Comparison of ENCODE assay signal across 8 mouse cellular contexts in genomic region chr5:34168950-34169891, GRCm38 (mm10). TPM values are rescaled to one million over a fixed set of nuclear protein-coding genes. Genes with fewer than 3 reads are reported as not detected.
DNase-seq lines count a peak whose midpoint lies in the region; ATAC-seq lines count a peak whose summit lies in the region.

Gene Poln, minus strand, starts transcription at chr5:34169448.
Gene Haus3, minus strand, starts transcription at chr5:34169527.

- peak within 1 kb of the TSS; percentile 73 for H3K4me2 ChIP-seq in intestine, embryonic 14.5 days (ENCODE audit: low read length)

- peak; percentile 90 to 94 for DNase-seq in adrenal gland, adult 18-20 months (ENCODE audit: low spot score in 2 of 2)
- DNase-seq in embryo, embryonic 11 days = peak; percentile 99
- DNase-seq in gastrocnemius, postnatal 25 days = peak; percentile 99
- DNase-seq in intestine, embryonic 14.5 days (ENCODE audit: low spot score) = peak; percentile 96
- DNase-seq in left cerebral cortex, postnatal 14 days (ENCODE audit: low spot score in 2 of 2) = peak; percentile 98
- peak; percentile 99 for DNase-seq in mesoderm, embryonic 11.5 days (ENCODE audit: low read depth, low spot score)
- DNase-seq in right cerebral cortex, postnatal 36 days (ENCODE audit: low spot score in 2 of 2) = peak; percentile 96 to 97
- peak; percentile 99 for DNase-seq in yolk sac, embryonic 10.5 days (ENCODE audit: low spot score)

- peak within 1 kb of the TSS; percentile 85 for H3K9ac ChIP-seq in intestine, embryonic 14.5 days (ENCODE audit: low read length)

- peak; percentile 100 for ATAC-seq in intestine, embryonic 14.5 days (replicated peaks; ENCODE audit: low FRiP score, low TSS enrichment, low read depth)

- H3K9me3 ChIP-seq in intestine, embryonic 14.5 days (ENCODE audit: control insufficient read depth, low read length) = no peaks in the 10 kb centered on the region

- H3K36me3 ChIP-seq in intestine, embryonic 14.5 days (ENCODE audit: control insufficient read depth, insufficient read depth, low read length) = peaks cover 22% of the 10 kb centered on the region

- H3K4me1 ChIP-seq in intestine, embryonic 14.5 days (replicated peaks; ENCODE audit: control insufficient read depth, insufficient read depth, low read length) = 0 out of 2 replicates have a peak, but pooled peaks cover 19% of the 10 kb centered on the region

- intact Hi-C loops in left cerebral cortex, postnatal 14 days (cut with DNase I) = no loop called here

- under 1% methylated on average over 57 of the region's 57 CpGs for WGBS in intestine, embryonic 14.5 days

- peak within 1 kb of the TSS; percentile 80 for H3K4me3 ChIP-seq in intestine, embryonic 14.5 days (ENCODE audit: low read depth, low read length)

- peak within 1 kb of the TSS; percentile 84 for H3K27ac ChIP-seq in intestine, embryonic 14.5 days (ENCODE audit: low read depth)

- no peaks in the 10 kb centered on the region for H3K27me3 ChIP-seq in intestine, embryonic 14.5 days (replicated peaks; ENCODE audit: control insufficient read depth, insufficient read depth, low read length)

RNA-seq across cellular contexts. Expression of gene Poln, which starts in this region (rescaled TPM):
- total RNA-seq in adrenal gland, adult 18-20 months (2021) = 10 to 100 TPM; 15.5 to 26.2 TPM
- under 1 TPM in 1 of 2 experiments, not detected in 1; 0.87 TPM for total RNA-seq in gastrocnemius, postnatal 25 days (2021)
- polyA plus RNA-seq in intestine, embryonic 14.5 days (2014; fragmentation: Nextera tagmentation; extraction: Ambion mirVana) = 0.60 and 0.75 TPM in 2 replicates
- total RNA-seq in left cerebral cortex, postnatal 14 days (2021) = under 1 TPM; 0.79 to 0.91 TPM

RNA-seq across cellular contexts. Expression of gene Haus3, which starts in this region (rescaled TPM):
- total RNA-seq in adrenal gland, adult 18-20 months (2021) = 1 to 10 TPM; 8.3 to 9.3 TPM
- 1 to 10 TPM; 3.4 to 3.7 TPM for total RNA-seq in gastrocnemius, postnatal 25 days (2021)
- polyA plus RNA-seq in intestine, embryonic 14.5 days (2014; fragmentation: Nextera tagmentation; extraction: Ambion mirVana) = 30.4 and 33.3 TPM in 2 replicates
- 1 to 10 TPM; 5.1 to 5.5 TPM for total RNA-seq in left cerebral cortex, postnatal 14 days (2021)

Comparison
In these comparisons a context has a peak if more than half of its experiments do, and no peak if none do; other contexts are left out.
1. Peak in every context shown above with its lines: DNase-seq, ATAC-seq, H3K4me3 ChIP-seq and H3K27ac ChIP-seq.
2. RNA of gene Poln (total RNA-seq): 15.5 to 26.2 TPM in adrenal gland, adult 18-20 months; 0.79 to 0.91 TPM in left cerebral cortex, postnatal 14 days and 0.87 TPM in gastrocnemius, postnatal 25 days; every median in the first group is over 4 times any median in the second.